Mouse (Mus musculus): ENCODE measurements around the gene Wdr95. TPM values are rescaled to one million over a fixed set of nuclear protein-coding genes. Genes with fewer than 3 reads are reported as not detected.

The Wdr95 gene
- polyA plus RNA-seq, 1 experiment from 2014 or later: 0.24 TPM

DNA sequence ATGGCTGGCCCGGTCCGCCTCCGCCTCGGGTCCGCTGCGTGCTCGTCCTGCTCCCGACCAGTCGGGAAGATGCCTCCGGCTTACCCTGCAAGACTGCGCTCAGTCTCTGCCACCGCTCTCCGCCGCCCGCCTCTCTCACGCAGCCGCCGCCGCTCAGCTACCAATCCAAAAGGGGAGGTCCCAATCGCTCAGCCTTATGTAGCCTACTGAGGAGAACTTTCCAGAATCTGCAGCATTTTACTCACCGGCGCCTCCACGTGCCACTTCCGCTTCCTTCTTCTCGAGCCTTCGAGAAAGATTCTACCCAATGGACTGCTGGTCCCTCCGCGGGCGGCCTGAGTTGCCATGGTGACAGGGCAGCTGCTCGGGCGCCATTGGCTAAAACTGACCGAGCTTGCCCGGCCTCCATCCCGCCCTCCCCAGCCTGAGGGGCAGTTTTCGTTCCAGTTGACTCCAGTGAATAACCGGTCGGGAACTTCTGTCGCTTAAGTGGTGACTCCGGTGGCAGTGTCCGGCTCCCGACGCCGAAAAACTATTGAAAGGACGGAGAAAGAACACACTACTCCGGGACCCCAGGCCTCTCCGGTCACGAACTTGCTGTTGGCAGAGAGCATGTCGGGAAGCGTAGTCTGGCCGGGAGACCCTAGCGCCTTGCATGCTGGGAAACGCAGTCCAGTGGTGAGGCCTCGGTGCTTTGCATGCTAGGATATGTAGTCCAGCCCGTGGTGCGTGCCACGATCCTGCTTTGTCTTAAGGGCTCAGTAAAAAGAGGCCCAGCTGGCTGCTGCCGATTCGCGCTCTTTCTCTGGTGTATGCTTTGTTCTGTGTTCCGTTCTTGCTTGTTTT lies 107.8 kb downstream of the Wdr95 start, which contains the start of gene Hsph1:
Hsph1 (minus strand) TSS at position 302 of the 846 bp plus-strand sequence.
- Histone ChIP-seq H3K27me3 (no peaks in the 10 kb centered on the region), H3K4me3 (peak within 1 kb of the TSS; percentile 77), H3K27ac (peak within 1 kb of the TSS; percentile 87), H3K9ac (peak within 1 kb of the TSS; percentile 80), H3K4me1 (peaks cover 20% of the 10 kb centered on the region), H3K4me2 (peak within 1 kb of the TSS; percentile 81), H3K9me3 (no peaks in the 10 kb centered on the region), H3K36me3 (peaks cover 21% of the 10 kb centered on the region)
- ATAC-seq (ENCODE audit: insufficient number of reproducible peaks, insufficient read depth, low FRiP score, low TSS enrichment, low read depth): peak; percentile 99
- WGBS: under 1% methylated on average over 60 of the region's 60 CpGs

DNA sequence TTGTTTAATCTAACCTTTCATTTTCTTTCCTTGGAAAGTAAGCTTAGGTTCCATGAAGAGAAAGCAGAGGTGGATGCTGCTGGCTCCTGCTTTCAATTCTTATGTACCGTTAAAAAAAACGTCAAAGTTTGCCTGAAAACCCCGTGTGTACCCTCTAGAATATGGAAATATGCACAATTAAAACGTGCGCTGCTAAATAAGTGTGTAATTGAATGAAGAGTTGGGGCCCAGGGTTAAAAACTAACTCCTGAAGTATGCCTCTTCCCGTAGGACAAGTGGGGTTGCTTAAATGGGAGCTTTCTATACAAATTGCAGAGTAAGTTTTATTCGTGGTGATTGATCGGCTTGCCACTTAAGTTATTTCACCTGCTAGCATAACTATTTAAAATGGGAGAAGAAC lies 108.8 kb downstream of the Wdr95 start:
- Histone ChIP-seq H3K9me3 (no peaks in the 10 kb centered on the region), H3K9ac (peak overlapping the region; percentile 71), H3K4me1 (peaks cover 20% of the 10 kb centered on the region), H3K27ac (peak overlapping the region; percentile 87), H3K27me3 (no peaks in the 10 kb centered on the region), H3K4me3 (peak overlapping the region; percentile 77), H3K36me3 (peaks cover 11% of the 10 kb centered on the region), H3K4me2 (peak overlapping the region; percentile 81)
- no peak for ATAC-seq (ENCODE audit: insufficient number of reproducible peaks, insufficient read depth, low FRiP score, low TSS enrichment, low read depth)
- WGBS: 40% methylated on average over 8 of the region's 8 CpGs

DNA sequence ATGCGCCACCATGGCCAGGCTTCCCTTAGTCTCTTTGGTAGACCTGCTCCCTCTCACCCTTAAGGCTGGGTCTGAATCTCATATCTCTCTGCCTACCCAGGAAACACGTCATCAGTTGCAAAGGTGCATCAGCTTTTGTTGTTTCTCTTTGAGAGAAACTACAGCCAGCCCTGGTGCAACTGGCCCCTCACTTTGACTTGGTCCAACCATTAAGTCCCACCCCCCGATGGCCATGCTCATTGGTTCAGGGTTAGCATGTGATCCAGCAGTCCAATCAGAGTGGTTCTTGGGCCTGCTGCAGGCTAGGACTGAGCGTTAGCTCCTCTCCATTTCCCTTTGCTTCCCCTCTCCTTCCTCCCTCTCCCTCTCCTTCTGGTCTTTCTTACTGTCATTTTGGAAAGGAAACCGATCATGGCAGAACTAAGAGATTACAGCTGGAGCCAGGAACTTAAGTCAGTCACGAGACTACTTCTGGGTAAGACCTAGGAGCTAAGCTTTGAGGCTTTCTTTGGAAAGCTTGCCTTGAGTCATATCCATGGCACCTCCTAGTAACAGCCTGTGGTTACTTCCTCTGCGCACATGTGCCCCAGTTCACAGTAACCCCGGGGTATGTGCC lies 112.9 kb downstream of the Wdr95 start:
- no peaks in the 10 kb centered on the region for H3K36me3 ChIP-seq
- WGBS: 72% methylated on average over 8 of the region's 8 CpGs
- no peak overlapping the region for H3K4me3 ChIP-seq
- no peaks in the 10 kb centered on the region for H3K9me3 ChIP-seq
- ATAC-seq (ENCODE audit: insufficient number of reproducible peaks, insufficient read depth, low FRiP score, low TSS enrichment, low read depth): no peak
- H3K4me1 ChIP-seq: no peaks in the 10 kb centered on the region
- no peaks in the 10 kb centered on the region for H3K27me3 ChIP-seq
- H3K27ac ChIP-seq: no peak overlapping the region
- H3K4me2 ChIP-seq: no peak overlapping the region
- H3K9ac ChIP-seq: no peak overlapping the region

DNA sequence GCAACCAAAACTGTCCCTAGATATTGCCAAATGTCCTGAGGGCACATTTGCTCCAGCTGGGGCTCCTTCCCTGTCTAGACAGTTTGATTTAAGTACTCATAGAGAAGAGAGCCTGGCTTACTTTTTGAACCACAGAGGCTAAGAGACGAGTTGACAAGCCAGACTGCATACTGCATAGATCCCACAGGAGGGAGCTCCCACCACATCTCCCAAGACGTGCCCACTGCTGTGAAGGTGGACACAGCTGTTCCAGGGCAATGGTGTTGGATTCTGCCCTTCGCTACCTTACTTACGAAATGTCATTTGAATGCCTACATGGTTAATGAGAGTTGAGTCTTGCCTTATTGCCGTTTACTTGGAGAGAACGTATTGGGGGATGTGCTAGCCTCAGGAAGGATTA lies 113.9 kb downstream of the Wdr95 start:
- Histone ChIP-seq H3K4me2 (no peak overlapping the region), H3K4me1 (no peaks in the 10 kb centered on the region), H3K36me3 (no peaks in the 10 kb centered on the region), H3K27me3 (no peaks in the 10 kb centered on the region), H3K4me3 (no peak overlapping the region), H3K9ac (no peak overlapping the region), H3K9me3 (no peaks in the 10 kb centered on the region), H3K27ac (no peak overlapping the region)
- no peak for ATAC-seq (ENCODE audit: insufficient number of reproducible peaks, insufficient read depth, low FRiP score, low TSS enrichment, low read depth)
- WGBS: 47% methylated on average over 6 of the region's 6 CpGs

DNA sequence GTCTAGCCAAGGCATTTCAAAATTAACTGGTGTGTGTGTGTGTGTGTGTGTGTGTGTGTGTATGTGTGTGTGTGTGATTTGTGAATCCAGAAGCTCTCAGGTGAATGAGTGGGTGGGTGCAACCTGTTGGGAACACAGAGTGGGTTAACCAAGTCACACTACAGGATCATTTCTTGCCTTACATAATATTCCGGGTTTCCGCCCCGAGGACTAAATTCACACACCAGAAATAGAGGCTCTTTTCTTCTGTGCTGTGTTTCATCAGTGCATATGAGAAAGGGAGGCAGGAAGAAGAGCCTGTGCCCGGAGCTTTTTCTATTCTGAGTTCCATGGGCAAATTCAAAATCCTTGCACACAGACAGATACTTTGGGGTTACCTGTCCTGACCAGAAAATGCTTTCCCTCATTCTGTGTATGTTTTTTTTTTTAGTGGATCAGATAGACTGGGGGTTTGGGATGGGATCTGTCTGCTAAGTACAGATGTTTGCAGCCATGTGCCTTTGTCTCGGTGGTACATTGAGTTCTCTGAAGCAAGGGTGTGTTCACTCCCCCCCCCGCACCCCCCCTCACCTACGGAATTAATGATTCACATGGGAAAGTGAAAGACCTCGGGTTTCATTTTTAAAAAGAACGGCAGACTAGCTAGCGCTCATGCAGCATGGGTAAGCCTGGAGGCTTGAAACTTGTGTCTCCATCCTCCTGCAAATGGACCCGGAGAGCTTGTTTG lies 114.5 kb downstream of the Wdr95 start:
- Histone ChIP-seq H3K4me1 (no peaks in the 10 kb centered on the region), H3K4me2 (no peak overlapping the region), H3K9me3 (no peaks in the 10 kb centered on the region), H3K4me3 (no peak overlapping the region), H3K9ac (no peak overlapping the region), H3K27me3 (no peaks in the 10 kb centered on the region), H3K27ac (no peak overlapping the region), H3K36me3 (no peaks in the 10 kb centered on the region)
- ATAC-seq (ENCODE audit: insufficient number of reproducible peaks, insufficient read depth, low FRiP score, low TSS enrichment, low read depth): no peak
- 78% methylated on average over 11 of the region's 11 CpGs for WGBS

DNA sequence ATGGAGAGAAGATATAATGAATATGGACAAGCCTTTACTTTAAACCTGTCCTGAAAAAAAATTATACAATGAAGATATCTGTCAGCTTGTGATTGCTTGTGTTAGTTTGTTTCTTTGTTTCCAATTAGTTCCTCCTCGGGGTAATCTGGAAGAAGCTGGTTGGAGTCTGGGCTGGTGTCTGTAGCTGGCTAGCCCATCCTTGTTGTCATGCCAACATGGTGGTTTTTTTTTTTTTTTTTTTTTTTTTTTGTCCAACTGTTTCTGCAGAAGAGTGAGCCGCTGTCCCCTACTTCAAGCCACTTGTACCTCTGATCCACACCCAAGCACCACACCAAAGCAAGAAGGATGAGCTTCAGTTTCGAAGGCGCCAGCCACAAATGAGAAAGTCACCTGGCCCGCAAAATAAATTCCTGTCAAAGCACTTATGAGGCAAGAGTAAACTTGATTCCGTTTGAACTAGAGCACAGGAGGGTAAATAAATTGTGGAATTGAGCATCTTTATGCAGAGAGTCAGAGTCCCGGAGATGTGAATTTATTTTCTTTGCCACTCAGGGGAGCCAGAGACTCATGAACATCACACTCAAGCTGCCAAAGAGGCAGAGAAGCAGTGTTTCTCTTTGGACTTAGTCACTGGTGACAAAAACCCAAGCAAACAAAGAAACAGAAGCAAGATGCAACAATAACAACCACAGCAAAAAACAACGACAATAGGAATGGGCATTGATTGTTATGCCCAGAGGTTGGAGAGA lies 119.1 kb downstream of the Wdr95 start:
- no peaks in the 10 kb centered on the region for H3K36me3 ChIP-seq
- ATAC-seq (ENCODE audit: insufficient number of reproducible peaks, insufficient read depth, low FRiP score, low TSS enrichment, low read depth): no peak
- no peak overlapping the region for H3K9ac ChIP-seq
- H3K27me3 ChIP-seq: no peaks in the 10 kb centered on the region
- H3K9me3 ChIP-seq: no peaks in the 10 kb centered on the region
- no peak overlapping the region for H3K27ac ChIP-seq
- no peak overlapping the region for H3K4me2 ChIP-seq
- H3K4me3 ChIP-seq: no peak overlapping the region
- 66% methylated on average over 8 of the region's 8 CpGs for WGBS
- H3K4me1 ChIP-seq: no peaks in the 10 kb centered on the region

DNA sequence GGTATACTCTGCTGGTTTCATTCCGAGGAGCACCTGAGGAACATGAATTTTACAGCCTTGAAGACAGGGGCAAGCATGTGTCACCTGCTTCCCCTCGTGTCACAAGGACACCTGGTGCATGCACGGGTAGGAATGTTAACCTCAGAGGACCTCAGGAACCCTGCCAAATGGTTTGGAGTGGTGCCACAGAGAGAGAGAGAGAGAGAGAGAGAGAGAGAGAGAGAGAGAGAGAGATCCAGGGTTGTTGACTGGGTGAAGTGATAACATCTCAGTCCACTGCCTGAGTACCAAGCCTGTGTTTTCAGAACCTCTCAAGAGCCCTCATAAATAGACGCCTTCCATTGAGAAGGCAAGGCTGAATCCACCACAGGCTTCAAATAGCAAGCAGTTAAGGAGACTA lies 119.7 kb downstream of the Wdr95 start:
- Histone ChIP-seq H3K36me3 (no peaks in the 10 kb centered on the region), H3K9me3 (no peaks in the 10 kb centered on the region), H3K4me1 (no peaks in the 10 kb centered on the region), H3K4me3 (no peak overlapping the region), H3K27me3 (no peaks in the 10 kb centered on the region), H3K27ac (no peak overlapping the region), H3K9ac (no peak overlapping the region), H3K4me2 (no peak overlapping the region)
- WGBS: 66% methylated on average over 4 of the region's 4 CpGs
- ATAC-seq (ENCODE audit: insufficient number of reproducible peaks, insufficient read depth, low FRiP score, low TSS enrichment, low read depth): no peak

DNA sequence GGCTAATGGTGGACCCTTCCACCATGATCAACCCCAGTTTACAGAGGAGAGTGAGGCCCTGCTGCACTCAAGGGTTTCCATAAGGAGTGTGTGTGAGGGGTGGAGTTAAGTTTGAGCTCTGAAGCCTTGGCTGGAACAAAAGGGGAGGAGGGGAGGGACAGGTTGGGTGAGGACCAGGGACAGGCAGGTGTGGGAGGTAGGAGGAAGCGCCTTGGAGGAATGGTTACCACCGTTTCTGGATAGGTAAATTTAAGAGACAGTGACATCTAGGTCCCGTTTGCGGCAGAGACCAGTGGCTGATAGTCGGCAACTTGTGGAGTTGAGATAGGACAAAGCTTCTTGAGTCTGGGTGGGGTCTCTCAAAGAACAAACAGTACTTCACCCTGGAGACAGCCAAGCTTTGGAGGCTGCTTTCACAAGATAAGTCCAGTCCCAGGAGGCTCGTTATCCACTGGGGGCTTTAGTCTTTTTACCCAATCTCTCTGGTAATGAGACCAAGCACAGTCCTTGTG lies 120.5 kb downstream of the Wdr95 start:
- H3K4me2 ChIP-seq: no peak overlapping the region
- no peaks in the 10 kb centered on the region for H3K27me3 ChIP-seq
- H3K9ac ChIP-seq: no peak overlapping the region
- no peaks in the 10 kb centered on the region for H3K4me1 ChIP-seq
- H3K27ac ChIP-seq: no peak overlapping the region
- H3K9me3 ChIP-seq: no peaks in the 10 kb centered on the region
- 76% methylated on average over 6 of the region's 6 CpGs for WGBS
- no peaks in the 10 kb centered on the region for H3K36me3 ChIP-seq
- H3K4me3 ChIP-seq: no peak overlapping the region
- ATAC-seq (ENCODE audit: insufficient number of reproducible peaks, insufficient read depth, low FRiP score, low TSS enrichment, low read depth): no peak

DNA sequence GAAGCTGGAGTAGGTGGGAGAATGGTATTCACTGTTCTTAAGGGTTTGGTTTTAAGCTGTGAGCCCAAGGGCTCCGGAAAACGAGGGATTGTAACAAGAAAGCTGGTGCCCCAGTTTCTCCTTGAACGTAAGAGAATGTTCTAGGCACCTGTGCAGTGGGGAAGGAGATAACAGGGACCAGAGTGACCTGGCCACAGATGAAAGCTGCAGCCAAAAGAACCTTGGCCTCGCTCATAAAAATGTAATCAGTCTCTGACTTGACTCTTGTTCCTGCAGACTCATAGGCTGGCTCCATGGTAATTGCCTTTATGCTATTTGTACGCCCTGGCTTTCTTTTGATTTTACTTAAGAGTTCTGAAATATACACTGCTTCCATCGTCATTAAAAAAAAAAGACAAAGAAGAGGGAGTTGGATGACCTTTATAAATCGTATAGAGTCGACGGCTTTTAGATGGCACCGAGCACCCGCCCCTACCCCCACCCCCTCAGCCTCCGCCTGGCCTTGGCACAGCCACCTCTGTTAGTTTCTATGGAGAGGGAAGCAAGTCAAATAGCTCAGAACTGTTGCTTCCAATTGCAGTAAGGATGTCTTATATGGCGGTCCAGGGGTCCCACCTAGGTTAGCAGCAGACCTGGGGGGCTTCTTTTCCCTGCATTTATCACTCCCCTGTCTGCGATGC lies 121.2 kb downstream of the Wdr95 start:
- 82% methylated on average over 14 of the region's 14 CpGs for WGBS
- ATAC-seq (ENCODE audit: insufficient number of reproducible peaks, insufficient read depth, low FRiP score, low TSS enrichment, low read depth): no peak
- no peak overlapping the region for H3K9ac ChIP-seq
- H3K4me2 ChIP-seq: no peak overlapping the region
- no peak overlapping the region for H3K27ac ChIP-seq
- H3K27me3 ChIP-seq: no peaks in the 10 kb centered on the region
- H3K4me3 ChIP-seq: no peak overlapping the region
- H3K9me3 ChIP-seq: no peaks in the 10 kb centered on the region
- no peaks in the 10 kb centered on the region for H3K4me1 ChIP-seq
- H3K36me3 ChIP-seq: no peaks in the 10 kb centered on the region

DNA sequence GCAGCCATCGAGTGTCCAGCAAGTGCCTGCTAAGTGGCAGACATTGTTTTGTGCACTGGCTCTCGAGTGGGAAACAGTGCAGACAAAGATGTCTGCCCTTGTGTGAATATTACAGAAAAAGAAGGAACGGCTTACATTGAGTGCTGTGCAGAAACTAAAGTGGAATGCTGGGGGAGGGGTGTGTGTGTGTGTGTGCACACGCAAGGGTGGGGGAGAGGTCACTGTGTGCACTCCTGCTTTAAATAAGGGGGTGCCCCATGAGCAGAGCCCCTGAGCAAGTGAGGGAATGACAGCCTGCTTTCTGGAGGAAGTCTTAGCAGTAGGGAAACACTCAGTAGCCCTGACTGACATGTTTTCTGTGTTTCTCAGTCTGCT lies 121.7 kb downstream of the Wdr95 start:
- Histone ChIP-seq H3K4me2 (no peak overlapping the region), H3K27ac (no peak overlapping the region), H3K4me3 (no peak overlapping the region), H3K9me3 (no peaks in the 10 kb centered on the region), H3K4me1 (no peaks in the 10 kb centered on the region), H3K36me3 (no peaks in the 10 kb centered on the region), H3K9ac (no peak overlapping the region), H3K27me3 (no peaks in the 10 kb centered on the region)
- 63% methylated on average over 4 of the region's 4 CpGs for WGBS
- ATAC-seq (ENCODE audit: insufficient number of reproducible peaks, insufficient read depth, low FRiP score, low TSS enrichment, low read depth): no peak

DNA sequence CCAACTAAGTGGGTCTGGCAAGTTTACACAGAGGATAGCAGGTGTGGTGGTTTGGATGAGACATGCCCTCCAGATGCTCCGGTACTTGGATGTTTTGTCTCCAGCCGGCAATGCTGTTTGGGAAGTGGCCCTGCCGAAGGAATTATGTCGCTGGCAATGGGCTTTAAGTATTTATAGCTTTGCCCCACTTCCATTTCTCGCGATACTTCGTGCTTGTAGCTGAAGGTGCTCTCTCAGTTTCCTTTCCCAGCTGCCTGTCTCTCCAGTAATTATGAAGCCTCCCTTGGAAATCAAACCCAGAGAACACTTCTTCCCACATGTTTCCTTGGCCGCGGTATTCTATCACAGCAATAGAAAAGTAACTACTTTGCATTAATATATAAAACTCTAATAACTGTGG lies 127.2 kb downstream of the Wdr95 start:
- Histone ChIP-seq H3K27ac (no peak overlapping the region), H3K4me1 (no peaks in the 10 kb centered on the region)
- WGBS: 79% methylated on average over 9 of the region's 9 CpGs

More for the DNA sequence above, 127.2 kb downstream of the Wdr95 start:
- Histone ChIP-seq H3K36me3 (no peaks in the 10 kb centered on the region), H3K9me3 (no peaks in the 10 kb centered on the region), H3K4me2 (no peak overlapping the region), H3K9ac (no peak overlapping the region), H3K27me3 (no peaks in the 10 kb centered on the region), H3K4me3 (no peak overlapping the region)
- ATAC-seq (ENCODE audit: insufficient number of reproducible peaks, insufficient read depth, low FRiP score, low TSS enrichment, low read depth): no peak
